Mouse (Mus musculus) heart, postnatal 4 days (tissue): ENCODE results near the gene Gfra1. TPM values are rescaled to one million over a fixed set of nuclear protein-coding genes. Genes with fewer than 3 reads are reported as not detected.
A peak's percentile ranks its signal among the peaks of the same experiment; 100 is the strongest.

Source experiments
- DNase-seq: peaks from one replicate; pipeline ENCODE4 v3.0.0; 2021
- total RNA-seq, 2 experiments: library from RNA; stranded (reverse); gene quantifications; 2 replicates each; pipeline ENCODE4 v1.2.3; 2021

The Gfra1 gene
- 1 to 10 TPM; 1.1 to 2.0 TPM for total RNA-seq

DNA sequence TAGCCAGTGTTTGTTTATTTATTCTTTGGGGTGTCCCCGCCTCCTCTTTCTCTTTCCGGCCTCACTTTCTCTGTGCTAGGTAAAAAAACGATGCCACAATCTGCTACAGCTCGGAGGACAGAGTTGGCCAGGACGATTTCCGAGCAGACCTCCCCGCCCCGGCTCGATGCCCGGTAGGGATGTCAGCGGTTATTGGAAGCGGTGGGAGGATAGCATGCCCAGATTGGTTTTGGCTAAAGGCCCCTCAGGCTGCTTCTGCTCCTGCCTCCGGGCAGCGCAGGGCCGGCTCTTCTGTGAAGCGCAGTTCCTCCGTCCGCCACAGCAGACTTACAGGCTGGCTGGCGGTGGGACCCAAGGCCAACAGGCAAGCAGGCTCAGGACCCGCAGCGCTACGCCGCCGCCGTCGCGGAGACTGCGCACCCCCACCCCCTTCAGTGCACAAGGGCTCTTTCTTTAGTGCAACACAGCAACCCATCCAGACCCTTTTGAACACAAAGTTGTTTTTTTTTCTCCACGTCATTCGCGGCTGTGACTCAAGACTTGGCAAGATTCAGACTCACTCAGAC lies at the start of gene Gfra1:
TSS of gene Gfra1 (minus strand) at position 414 of the 566 bp plus-strand sequence.
- peak; percentile 54 for DNase-seq

DNA sequence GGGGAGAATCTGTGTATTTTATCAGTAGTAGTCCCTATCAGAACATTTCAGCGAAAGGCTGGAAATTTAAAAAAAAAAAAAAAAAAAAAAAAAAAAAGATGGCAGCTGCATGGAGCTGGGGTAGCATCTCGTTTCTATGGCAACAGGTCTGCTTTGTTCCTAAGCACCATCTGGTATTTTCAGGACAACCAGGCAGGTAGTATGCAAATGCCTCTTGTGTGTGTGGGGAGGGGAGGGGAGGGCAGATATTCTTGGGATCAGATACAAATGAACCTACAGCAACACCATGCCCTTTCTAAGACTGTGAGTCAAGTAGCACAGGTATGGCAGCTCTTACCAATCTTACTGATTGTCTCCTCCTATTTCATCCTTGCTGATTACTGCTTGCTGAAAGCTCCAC lies 44.3 kb upstream of the Gfra1 start:
- no peak for DNase-seq

DNA sequence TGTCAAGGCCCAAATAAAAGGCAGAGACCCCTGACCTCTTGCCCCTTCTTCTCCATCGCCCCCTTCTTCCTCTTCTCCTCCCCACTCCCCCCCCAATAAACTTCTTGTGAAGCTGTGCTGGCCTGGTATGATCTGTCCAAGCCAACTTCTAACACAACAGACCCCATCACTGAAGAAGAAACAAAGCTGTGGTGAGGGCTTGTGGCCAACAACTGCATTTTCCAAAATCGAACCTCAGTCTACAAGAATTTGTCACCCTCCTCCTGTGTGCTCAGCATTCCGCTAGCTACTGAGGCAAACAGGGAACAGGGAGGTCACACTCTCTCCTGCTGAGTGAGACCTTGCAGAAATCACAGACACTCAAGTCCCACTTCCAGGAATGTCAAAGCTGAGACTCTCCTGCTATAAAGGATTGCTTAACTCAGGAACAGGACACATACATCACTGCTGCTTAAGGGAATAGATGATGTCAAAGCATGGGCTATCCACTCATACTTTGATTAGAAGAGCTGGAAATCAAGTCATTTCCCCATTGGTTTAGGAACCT lies 43.8 kb upstream of the Gfra1 start:
- DNase-seq, result peak; percentile 37

DNA sequence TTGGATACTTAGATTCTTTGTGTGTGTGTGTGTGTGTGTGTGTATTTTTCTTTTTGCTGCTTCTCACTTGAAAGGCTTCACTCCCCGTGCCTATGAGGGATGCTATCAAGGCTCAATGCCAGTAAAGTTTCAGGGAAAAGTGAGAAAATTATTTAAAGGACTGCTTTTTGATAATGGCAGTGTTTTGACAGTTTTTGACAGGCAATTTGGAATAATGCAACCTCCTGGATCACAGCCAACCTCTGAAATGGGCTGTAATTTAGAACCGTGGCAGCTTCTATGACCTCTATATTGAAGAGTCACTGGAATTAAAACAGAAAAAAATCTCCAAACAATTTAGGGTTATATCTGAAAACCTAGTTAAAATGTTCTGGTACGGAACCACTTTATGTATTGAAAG lies 41.4 kb upstream of the Gfra1 start:
- no peak for DNase-seq

DNA sequence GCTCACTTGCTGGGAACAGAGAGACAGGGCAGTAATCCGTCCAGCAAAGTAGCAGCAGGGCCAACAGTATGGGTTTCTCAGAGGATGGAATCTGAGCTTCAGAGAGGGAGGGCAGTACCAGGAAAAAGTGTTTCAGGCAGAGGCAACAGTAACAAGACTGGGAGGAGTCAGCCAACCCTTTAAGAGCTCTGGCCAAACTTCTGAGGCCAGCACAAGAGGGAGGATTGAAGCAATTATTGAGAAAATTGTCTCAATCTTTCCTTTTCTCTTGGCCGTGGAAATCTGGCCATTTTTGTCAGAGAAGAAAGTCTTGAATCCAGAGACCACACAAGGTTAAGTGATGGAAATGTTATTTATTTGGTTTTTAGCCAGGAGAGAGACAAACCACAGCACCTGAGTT lies 31.0 kb upstream of the Gfra1 start:
- no peak for DNase-seq

DNA sequence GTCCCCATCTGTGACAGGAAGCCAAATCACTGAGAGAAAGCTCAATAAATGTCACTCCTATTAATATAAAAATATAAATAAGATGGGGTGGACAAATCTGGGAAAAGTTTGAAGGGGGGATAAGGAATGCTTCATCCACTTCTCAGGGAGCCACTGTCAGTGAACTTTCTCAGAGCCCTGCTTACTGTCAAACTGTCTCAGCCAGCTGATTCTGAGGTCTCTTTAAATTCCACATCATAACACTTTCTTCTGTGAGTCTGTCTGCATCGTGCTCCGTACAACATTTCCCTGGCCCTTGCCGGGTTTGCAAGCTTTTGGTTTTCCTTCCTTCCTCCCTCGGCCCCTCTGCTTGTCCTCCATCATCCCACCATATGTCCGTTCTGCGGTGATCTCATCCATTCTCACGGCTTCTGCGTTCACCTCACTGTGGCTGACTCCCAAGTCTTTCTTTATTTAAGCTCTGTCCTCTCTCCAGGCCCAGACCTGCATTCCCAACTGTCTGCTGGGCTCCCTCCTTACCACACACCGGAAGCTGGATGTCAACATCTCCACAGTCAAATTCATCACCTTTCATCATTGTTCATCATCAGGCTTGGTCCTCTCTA lies 26.8 kb upstream of the Gfra1 start:
- no peak for DNase-seq

DNA sequence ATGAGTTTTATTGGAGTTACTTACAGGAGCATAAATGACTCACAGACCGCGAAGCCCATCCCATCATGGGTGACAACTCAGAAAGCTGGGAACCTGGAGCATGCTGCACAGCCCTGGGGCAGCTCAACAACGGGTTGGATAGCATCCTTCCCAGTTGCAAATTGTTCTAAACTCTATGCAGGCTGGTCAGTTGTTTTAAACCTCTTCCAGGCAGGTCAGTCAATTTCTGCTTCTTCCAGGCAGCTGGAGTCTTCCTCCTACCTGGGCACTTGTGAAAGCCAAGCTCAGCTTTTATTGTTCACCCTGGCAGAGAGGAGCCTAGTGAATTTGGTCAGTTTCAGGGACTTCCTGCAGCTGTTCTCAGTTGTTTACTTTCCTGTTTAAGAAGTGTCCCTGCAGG lies 18.5 kb upstream of the Gfra1 start:
- no peak for DNase-seq

DNA sequence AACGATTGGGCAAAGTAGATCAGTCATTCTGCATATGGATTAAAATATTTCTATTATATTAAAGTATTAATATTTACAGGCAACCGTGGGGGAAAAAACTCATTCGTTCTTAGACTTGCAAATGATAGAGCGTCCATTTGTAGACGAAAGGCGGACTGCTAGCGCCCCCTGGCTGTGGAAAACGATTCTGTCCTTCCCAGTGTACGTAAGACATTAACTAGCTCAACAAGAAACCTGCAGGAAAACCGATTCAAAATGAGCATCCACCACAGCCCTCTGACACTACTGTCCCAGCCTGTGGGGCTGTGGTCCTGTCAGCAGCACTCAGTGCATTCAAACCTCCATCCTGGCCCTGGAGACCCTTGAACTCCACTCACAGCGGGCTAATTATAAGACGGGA lies 13.7 kb upstream of the Gfra1 start:
- DNase-seq, result peak; percentile 92

DNA sequence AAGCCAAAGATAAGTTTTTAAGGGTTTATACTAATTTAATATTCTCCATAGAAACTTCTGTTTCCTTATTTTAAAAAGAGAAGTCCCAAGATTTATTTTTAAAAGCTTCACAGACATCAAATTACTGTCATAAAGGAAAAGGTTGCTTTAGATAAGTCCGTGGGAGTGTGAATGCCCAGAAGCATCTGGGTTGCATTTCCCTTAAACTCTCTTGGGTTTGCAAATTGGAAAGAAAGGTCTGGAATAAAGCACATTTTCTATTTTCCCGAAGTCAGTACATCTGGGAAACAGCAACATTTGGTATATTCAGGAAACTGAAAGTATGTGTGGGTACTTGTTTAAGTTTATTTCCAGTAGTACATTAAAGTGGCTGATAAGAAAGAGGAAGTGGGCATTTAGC lies 12.6 kb upstream of the Gfra1 start:
- no peak for DNase-seq

DNA sequence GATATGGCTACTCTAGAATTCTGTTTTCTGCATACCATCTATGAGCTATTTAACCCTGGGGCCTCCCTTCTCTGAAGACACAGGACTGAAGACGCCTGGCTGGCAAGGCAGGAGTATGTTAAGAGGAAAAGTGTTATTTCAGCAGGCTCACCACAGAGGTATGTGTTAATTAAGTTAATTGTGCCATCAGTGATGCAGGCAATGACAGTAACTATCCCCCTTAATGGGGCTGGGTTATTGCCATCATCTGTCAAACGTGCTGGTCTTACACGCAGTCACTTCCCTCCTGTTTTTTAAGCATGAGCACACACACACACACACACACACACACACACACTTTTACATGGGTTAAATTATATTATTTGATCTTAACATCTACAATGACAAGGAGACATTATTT lies 8.0 kb upstream of the Gfra1 start:
- DNase-seq, result no peak

DNA sequence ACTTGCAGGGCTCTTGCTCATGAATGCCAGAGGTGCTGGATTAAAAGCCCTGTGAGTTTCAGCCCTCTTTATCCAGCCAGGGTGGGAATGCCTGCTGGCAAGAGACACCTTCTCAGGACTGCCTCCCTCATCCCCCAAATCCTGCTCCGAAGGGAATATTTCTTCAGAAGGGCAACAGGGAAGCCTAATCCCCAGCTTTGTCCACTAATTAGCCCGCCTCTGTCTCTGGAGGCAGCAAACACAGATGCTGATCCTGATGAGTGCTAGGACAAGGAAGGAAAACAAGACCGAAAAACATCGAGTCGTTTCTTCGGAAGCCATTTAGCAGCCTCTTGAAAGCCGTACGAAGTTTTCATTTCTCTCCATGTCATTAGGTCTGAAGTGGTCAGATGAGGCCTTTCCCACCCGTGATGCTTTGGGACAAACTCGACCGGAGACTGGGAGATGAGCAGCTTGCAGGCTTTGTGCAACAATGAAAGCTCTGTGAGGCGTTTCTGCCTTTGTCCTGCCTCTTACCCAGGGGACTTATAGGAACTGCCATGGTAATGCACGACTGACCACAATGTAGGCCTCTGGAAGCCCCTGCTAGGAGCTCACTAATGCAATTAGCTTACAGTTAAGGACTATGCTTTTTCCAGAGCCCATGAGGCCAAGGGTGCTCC lies 4.8 kb upstream of the Gfra1 start:
- no peak for DNase-seq

DNA sequence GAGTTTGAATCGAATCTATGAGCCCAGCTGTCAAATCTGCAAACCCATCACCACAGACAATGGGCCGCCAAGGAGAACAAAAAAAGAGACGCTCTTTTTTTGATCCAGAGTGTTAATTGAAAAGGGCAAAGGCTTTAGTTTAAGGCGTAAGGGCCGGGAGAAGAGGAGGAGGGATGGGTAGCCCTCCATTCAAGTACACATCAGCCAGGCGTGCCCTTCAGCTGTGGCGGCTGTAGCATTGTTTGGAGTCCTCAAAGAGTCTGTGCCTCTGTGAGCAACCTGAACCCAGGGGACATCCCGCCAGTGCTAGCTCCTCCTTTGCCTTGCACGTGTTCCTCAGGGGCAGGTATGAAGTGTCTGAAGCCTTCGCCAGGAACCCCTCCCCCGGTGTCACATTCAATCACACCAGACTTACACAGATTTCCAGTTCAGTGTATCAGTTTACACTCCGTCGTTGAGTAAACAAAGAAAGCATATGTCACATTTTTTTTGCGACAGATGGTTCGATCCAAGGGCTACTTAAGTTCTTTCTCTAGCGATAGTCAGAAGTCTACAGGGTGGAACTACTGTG lies 867 bp upstream of the Gfra1 start:
- DNase-seq, result no peak

DNA sequence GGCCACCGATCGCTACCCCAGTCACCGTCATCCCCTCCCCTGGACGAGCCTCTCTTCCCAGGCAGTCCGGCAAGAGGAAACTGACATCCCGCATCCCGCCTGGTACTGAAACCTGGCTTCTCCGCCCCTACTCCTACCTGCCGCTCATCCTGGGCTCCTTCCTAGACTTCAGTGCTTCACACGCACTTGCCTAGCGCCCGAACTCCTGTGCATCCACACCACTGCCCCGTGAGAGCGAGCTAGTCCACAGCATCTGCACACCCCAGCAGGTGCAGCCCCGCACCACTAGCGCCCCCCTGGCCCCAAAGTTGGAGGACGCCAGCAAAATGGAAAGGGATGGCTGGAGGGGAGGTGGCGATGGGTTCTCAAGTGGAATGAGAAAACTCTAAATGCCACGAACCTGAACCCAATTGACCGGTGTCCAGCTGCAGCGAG lies 631 bp downstream of the Gfra1 start:
- DNase-seq, result peak; percentile 17

DNA sequence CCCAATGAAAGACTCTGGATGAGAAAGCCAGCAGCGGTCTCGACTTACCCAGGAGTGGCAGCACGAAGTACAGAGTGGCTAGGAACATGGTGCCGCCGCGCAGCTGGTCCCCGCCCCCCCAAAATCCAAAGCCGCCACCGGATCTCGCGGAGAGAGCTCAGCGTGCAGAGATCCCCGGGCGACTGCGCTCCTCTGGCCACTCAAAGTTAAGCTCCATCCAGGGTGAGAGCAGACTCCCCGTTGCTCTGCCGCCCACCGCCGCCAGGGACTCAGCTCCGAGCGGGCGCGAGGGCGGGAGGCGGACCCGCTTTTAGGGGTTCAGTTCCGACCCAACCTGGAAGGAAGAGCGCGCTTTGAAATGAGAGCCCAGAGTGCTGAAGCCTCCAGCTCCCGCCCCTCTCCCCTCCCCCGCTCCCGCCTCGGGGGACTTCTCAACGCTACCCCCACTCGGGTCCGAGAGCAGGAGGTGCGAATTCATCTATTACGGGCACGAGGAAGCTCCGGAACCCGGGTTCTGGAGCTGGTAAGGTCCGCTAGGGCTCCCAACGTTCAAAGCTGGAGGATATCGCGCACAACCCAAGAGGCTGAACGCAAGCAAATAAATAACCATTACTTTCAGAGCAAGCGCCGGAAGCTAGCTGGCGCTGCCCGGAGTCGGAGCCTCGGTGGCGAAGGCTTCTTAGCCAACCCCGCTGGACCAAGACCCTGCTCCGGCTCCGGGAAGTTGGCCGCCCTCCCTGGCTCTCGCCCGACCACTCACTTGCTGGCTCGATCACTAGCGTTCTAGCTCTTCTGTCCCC lies 1.2 kb downstream of the Gfra1 start:
- DNase-seq, result peak; percentile 50

DNA sequence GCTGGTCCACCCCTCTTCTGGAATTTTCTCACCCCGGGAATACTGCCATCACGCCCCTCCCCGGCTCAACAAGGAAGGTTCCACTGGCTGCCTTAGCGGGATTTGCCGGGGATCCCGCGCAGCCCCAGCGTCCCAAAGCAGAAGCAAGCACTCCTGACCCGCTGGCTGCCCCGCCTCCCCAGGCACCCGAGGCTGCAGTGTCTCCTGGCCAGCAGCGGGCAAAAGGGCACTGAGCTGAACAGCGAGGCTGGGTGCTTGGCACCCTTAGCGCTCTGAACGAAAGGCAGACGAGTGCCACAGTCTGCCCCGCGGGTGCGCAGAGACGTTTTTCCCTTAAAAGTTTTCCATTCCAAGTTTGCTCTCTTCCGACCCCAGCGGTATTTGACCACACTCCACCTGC lies 2.1 kb downstream of the Gfra1 start:
- DNase-seq, result peak; percentile 45

DNA sequence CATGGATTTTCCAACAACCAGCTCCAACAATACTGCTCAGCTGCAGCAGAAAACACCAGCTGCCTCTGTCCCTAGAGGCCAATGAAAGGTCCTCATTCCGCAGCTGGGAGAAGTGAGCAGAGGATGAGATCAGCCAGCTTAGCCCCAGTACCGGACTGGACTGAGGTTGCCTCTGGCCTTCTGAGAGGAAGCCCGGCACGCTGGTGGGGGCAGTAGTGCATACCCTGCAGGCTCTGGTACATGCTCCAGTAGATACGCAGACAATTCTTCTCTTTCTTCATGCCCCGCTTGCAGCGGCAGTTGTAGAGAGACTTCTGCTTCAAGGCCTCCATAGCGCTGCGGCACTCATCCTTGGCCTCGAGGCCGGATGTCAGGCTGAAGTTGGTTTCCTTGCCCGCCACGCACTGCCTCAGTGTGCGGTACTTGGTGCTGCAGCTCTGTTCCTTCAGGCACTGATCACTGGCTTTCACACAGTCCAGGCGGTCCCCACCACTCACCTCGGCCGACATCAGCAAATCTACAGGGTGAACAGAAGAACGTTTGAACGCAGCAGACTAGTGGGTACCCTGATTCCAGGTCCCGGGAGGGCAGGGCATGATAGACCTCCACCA lies 2.7 kb downstream of the Gfra1 start:
- DNase-seq, result peak; percentile 31

DNA sequence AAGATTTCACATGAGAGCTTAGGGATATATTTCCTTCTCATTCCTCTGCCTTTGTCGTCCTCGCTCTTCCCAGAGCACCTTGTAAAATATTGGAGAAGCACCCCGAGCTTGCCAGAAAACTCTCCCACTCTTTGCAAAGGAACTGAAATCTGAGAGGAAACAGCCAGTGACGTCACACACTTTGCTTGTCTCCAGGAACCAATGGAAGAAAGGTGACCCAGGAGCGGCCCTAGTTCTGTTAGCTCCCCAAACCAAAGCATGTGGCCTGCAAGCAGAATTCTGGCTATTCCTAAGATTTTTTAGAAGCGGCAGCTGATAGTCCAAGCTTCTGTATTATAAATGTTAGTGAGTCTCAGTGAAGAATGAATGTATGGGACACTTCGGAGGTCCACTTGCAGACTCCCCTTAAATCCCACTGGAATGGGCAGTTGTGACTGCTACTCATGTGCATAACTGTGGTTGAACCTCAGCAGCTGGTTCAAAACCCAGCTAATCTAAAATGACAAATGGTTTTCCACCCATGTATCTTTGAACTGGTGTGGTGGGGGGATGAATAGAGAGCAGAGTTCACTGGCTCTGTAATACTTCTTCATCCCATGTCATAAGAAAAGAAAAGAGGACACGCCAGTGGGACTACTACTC lies 3.4 kb downstream of the Gfra1 start:
- no peak for DNase-seq

DNA sequence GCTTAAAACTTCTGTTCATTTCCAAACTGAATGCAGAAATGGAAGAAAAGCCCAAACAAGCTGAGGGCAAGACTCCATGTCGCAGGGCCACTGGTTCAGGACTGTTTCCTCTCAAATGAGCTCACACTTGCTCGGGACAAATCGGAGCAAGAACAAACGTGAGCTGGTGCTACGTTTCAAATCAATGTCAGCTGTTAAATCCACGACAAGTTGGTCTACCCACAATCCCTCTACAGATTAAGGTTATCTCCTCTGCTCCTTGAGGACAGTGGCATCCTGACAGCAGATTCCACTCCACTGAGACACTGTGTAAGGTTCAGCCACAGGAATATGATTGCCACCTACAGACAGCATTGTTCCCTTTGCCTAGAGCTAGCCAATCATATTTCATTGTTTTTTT lies 4.4 kb downstream of the Gfra1 start:
- no peak for DNase-seq

DNA sequence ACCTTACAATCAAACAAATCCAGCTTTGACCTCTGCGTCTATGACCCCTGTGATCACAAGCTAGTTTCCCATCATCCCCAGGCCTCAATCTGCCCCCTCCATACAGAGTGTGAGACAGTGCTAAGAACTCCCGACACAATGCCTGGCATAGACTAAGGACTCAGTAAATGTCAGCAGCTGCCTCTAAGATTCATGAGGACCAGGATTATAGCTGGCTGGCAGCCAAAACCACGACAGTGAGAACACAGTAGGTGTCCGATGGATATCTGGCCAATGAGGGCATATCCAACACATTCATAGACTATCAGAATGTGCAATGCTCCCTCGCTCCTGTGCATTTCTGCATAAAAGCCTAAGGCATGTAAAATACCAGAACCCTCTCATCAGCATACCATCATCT lies 5.0 kb downstream of the Gfra1 start:
- no peak for DNase-seq

DNA sequence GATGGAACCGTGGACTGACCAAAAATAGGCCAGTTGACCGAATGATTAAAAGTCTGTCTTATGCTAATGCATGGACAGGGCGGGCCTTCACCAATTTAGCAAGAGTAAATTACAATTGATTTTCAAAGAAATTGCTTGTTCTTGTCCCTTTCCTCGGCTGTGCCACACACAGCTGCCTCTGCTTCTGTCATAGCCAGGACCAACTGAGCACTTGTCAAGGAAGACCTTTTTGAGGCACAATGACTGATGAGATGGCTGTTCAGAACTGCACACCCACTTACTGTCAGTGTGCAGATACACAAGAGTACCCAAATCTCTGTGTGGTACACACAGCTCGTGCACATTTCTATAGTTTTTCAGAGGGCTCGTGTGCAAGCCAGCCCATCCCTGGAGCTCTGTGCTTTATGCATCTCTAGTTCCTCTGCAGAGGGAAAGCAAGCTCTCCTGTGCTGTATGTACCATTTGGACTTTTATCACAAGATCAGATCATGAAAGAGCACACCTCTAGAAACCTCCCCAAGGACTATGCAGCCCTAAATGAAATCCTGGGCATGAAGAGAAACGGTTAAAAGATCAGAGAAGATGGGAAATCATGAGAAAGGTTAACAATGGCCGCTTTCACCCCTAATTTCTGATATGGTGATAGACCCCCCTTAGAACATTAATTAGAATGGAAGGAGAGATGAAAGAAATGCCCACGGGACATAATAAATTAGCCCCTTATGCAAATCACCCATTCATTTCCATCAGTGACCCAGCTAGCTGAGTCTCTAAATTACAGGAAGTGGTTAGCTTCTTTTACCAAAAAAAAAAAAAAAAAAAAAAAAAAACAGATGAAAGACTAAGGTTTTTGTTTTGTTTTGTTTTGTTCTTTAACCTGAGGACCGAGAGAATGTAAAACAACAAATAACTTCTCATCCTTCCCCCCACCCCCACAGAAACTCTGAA lies 12.7 kb downstream of the Gfra1 start:
- DNase-seq, result no peak

DNA sequence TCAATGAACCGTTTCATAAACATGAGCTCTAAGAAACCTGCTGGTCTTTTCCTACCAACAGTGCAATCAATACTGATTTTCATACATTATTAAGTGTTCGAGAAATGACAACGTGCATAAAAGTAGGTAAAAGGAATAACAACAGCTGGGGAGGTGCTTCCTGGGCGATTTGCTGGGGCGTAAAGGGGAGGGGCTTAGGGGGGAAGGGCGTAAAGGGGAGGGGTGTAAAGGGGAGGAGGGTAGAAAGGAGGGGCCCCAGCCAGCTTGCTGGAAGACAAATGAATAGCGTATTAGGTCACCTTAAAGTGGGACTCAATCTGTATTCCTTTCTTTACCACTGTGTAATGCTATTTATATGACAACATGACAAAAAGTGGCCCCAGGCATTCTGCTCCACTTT lies 13.9 kb downstream of the Gfra1 start:
- no peak for DNase-seq
